Mouse (Mus musculus): ENCODE results near the gene Rab3gap1. TPM values are rescaled to one million over a fixed set of nuclear protein-coding genes. Genes with fewer than 3 reads are reported as not detected.

Rab3gap1 gene
- polyA plus RNA-seq, 1 experiment from 2014 or later, result 14.1 TPM

DNA sequence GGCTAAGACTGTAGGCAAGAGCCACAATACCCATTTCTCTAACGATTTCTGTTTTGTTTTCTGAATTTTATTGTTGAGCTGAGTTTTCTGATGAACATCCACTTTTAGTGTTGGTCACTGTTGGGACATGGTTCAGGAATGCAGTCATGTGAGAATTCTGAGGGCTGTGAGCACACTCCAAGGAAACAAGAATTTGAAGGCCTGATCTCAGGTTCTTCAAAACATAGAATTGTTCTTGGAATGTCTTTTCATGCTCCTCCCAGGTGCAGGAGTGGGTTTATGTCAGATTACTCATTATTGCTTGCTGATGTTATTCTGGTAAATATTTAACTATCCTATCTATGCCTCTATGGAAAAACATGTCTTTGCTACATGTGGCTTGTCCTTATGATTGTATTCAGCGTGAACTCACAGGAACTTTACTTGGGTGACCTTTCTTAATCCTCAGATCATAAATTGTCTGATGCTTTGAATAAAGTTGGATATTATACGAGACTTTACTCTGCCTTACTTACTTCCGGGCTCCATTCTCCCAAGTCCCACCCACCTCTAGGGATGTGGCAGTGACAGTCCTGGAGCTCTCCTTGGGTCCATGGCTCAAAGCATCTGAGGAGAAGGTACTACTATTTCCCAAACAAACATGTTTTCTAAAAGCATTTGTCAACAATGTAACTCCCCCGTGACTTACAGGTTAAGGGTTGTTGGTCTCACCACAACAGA, 114.9 kb downstream of the Rab3gap1 start:
- H3K4me2 ChIP-seq, result no peak overlapping the region
- H3K4me3 ChIP-seq (ENCODE audit: low read depth, low read length), result no peak overlapping the region
- no peaks in the 10 kb centered on the region for H3K4me1 ChIP-seq (ENCODE audit: control insufficient read depth, insufficient read depth, low read length)
- no peaks in the 10 kb centered on the region for H3K27me3 ChIP-seq (ENCODE audit: control insufficient read depth, insufficient read depth, low read length)
- H3K36me3 ChIP-seq (ENCODE audit: control insufficient read depth, insufficient read depth, low read length), result no peaks in the 10 kb centered on the region
- no peaks in the 10 kb centered on the region for H3K9me3 ChIP-seq (ENCODE audit: control insufficient read depth, low read length)
- DNase-seq (ENCODE audit: low spot score, missing footprints) (peak; percentile 17), ATAC-seq (ENCODE audit: low FRiP score) (no peak)
- no peak overlapping the region for H3K9ac ChIP-seq (ENCODE audit: low read length)
- WGBS, result 95% methylated on average over 5 of the region's 5 CpGs
- H3K27ac ChIP-seq (ENCODE audit: low read depth, low read length), result no peak overlapping the region

DNA sequence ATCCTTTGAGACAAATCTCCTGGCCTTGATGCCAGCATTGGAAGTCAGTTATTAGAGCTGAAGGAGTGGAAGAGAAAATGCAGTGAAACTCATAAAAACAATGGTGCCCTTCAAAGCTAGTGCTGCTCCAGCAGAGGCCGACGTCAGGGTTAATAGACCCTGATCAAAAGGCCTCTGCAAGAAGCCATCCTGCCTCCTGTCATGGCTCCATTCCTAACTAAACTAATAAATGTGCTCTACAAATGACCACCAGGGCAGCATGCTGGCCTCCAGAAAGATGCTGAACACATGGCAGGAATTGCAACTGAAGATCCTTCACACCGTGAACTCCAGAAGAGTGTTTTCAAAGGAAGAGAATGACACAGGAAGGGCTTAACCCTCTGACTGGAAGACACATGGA, 116.8 kb downstream of the Rab3gap1 start:
- Histone ChIP-seq H3K36me3 (ENCODE audit: control insufficient read depth, insufficient read depth, low read length) (no peaks in the 10 kb centered on the region), H3K4me2 (no peak overlapping the region), H3K9me3 (ENCODE audit: control insufficient read depth, low read length) (no peaks in the 10 kb centered on the region), H3K4me3 (ENCODE audit: low read depth, low read length) (no peak overlapping the region), H3K4me1 (ENCODE audit: control insufficient read depth, insufficient read depth, low read length) (no peaks in the 10 kb centered on the region), H3K9ac (ENCODE audit: low read length) (no peak overlapping the region), H3K27ac (ENCODE audit: low read depth, low read length) (no peak overlapping the region), H3K27me3 (ENCODE audit: control insufficient read depth, insufficient read depth, low read length) (no peaks in the 10 kb centered on the region)
- 59% methylated on average over 3 of the region's 3 CpGs for WGBS
- peak; percentile 61 for DNase-seq (ENCODE audit: low spot score, missing footprints)
- no peak for ATAC-seq (ENCODE audit: low FRiP score)

DNA sequence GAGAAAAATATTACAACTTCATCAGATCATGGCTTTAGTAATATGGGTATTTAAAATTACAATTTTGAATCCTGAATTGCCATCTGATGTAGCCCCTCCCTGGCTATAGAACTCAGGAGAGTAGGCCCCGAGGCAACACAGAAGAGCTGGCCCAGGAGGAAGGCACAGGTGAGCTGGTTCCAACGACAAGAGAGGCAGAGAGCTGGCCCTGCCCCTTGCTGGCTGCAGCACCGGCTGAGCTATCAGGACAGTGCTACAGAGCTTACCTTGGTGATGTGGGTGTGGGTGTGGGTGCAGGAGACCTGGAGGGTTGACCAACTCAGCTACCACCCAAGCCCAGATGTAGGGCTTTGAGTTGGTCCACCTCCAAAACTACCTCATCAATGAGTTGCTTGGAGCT, 119.7 kb downstream of the Rab3gap1 start:
- H3K9me3 ChIP-seq (ENCODE audit: control insufficient read depth, low read length), result no peaks in the 10 kb centered on the region
- no peaks in the 10 kb centered on the region for H3K4me1 ChIP-seq (ENCODE audit: control insufficient read depth, insufficient read depth, low read length)
- ATAC-seq (ENCODE audit: low FRiP score) (no peak), DNase-seq (ENCODE audit: low spot score, missing footprints) (no peak)
- H3K27me3 ChIP-seq (ENCODE audit: control insufficient read depth, insufficient read depth, low read length), result no peaks in the 10 kb centered on the region
- no peak overlapping the region for H3K27ac ChIP-seq (ENCODE audit: low read depth, low read length)
- H3K9ac ChIP-seq (ENCODE audit: low read length), result no peak overlapping the region
- no peak overlapping the region for H3K4me3 ChIP-seq (ENCODE audit: low read depth, low read length)
- H3K36me3 ChIP-seq (ENCODE audit: control insufficient read depth, insufficient read depth, low read length), result no peaks in the 10 kb centered on the region
- no peak overlapping the region for H3K4me2 ChIP-seq
- 85% methylated on average over 3 of the region's 3 CpGs for WGBS

DNA sequence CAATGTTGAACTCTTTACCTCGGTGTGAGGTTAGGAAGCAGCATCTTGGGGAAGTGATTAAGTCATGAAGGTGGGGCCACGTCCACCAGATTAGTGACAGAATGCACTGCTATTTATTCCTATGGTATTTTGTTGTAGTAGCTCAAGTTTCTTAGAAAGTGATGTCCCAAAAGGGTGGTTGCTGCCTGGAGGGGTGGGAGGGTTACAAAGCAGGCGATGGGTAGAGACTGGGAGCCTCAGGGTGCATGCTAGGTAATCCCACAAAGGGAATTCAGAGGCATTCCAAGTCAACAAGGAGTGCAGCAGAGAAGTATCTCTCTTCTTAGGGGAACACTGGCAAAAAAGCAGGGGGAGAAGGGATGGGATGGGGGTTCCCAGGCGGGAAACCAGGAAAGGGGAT, 120.8 kb downstream of the Rab3gap1 start:
- Histone ChIP-seq H3K27ac (ENCODE audit: low read depth, low read length) (no peak overlapping the region), H3K9ac (ENCODE audit: low read length) (no peak overlapping the region), H3K4me2 (no peak overlapping the region), H3K4me1 (ENCODE audit: control insufficient read depth, insufficient read depth, low read length) (no peaks in the 10 kb centered on the region), H3K36me3 (ENCODE audit: control insufficient read depth, insufficient read depth, low read length) (no peaks in the 10 kb centered on the region), H3K9me3 (ENCODE audit: control insufficient read depth, low read length) (no peaks in the 10 kb centered on the region), H3K27me3 (ENCODE audit: control insufficient read depth, insufficient read depth, low read length) (no peaks in the 10 kb centered on the region), H3K4me3 (ENCODE audit: low read depth, low read length) (no peak overlapping the region)
- 71% methylated on average over 4 of the region's 4 CpGs for WGBS
- DNase-seq (ENCODE audit: low spot score, missing footprints), result peak; percentile 75
- ATAC-seq (ENCODE audit: low FRiP score), result no peak

DNA sequence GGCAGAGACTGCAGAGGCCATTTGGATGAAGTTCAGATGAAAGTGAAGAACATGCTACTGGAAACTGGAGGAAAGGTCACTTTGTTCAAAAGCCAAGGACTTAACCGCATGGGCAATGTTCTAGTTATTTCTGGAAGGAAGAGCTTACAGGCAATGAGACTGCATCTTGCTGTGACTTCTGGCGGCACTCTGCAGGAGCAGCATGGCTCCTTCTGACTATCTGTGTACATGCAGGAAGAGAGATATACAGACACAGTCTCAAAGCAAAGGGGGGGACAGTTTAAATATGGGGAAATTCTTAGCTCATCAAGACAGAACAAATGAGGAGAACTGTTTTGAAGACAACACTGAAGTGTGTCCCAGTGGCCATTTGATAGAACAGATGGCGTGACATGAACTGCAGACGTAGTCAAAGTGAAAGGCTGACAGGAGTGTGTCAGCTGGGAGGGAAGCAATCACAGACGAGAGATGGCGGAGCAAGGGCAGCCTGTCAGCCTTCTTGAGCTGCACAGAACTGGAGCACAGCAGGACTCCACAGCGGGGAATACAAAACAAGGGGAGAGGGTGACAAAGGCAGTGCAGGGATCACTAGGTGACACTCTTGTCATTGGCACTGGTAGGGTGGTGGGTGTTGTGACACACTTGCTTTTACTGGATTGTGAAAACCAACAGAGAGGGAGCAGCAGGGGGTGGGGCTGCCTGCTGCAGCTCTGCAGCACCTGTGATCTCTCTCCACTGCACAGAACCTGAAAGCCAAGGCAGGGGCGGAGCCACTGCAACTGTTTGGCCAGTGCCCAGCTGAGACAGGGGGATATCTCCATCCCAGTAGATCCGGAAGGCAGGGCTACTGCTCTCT, 121.5 kb downstream of the Rab3gap1 start:
- DNase-seq (ENCODE audit: low spot score, missing footprints), result peak; percentile 80
- no peak overlapping the region for H3K9ac ChIP-seq (ENCODE audit: low read length)
- no peaks in the 10 kb centered on the region for H3K36me3 ChIP-seq (ENCODE audit: control insufficient read depth, insufficient read depth, low read length)
- H3K27me3 ChIP-seq (ENCODE audit: control insufficient read depth, insufficient read depth, low read length), result no peaks in the 10 kb centered on the region
- no peak overlapping the region for H3K4me2 ChIP-seq
- no peak overlapping the region for H3K4me3 ChIP-seq (ENCODE audit: low read depth, low read length)
- no peaks in the 10 kb centered on the region for H3K4me1 ChIP-seq (ENCODE audit: control insufficient read depth, insufficient read depth, low read length)
- no peak overlapping the region for H3K27ac ChIP-seq (ENCODE audit: low read depth, low read length)
- 47% methylated on average over 9 of the region's 9 CpGs for WGBS
- ATAC-seq (ENCODE audit: low FRiP score), result peak; percentile 57
- no peaks in the 10 kb centered on the region for H3K9me3 ChIP-seq (ENCODE audit: control insufficient read depth, low read length)

Other genes starting within 250 kb of the Rab3gap1 start
- gene Tmem163, start 189.2 kb upstream of the Rab3gap1 start, polyA plus RNA-seq (2014; fragmentation: Nextera tagmentation; extraction: Ambion mirVana), result 41.1 and 43.1 TPM in 2 replicates
- gene Acmsd, start 139.4 kb upstream of the Rab3gap1 start, polyA plus RNA-seq (2014; fragmentation: Nextera tagmentation; extraction: Ambion mirVana), result 0.12 and 0.50 TPM in 2 replicates
- 89.6 and 94.7 TPM in 2 replicates for gene Ccnt2, start 94.6 kb upstream of the Rab3gap1 start, polyA plus RNA-seq (2014; fragmentation: Nextera tagmentation; extraction: Ambion mirVana)
- 0.10 TPM in 1 of 2 replicates, not detected in the other for gene Map3k19, start 13.7 kb upstream of the Rab3gap1 start, polyA plus RNA-seq (2014; fragmentation: Nextera tagmentation; extraction: Ambion mirVana)
- gene Zranb3, start 234.3 kb downstream of the Rab3gap1 start, polyA plus RNA-seq (2014; fragmentation: Nextera tagmentation; extraction: Ambion mirVana), result 14.0 and 15.2 TPM in 2 replicates
- gene R3hdm1, start 234.5 kb downstream of the Rab3gap1 start, polyA plus RNA-seq (2014; fragmentation: Nextera tagmentation; extraction: Ambion mirVana), result 96.9 and 97.1 TPM in 2 replicates